Mouse (Mus musculus) liver, adult 2 months (tissue): ENCODE results near the gene Ppm1d. TPM values are rescaled to one million over a fixed set of nuclear protein-coding genes. Genes with fewer than 3 reads are reported as not detected.

ENCODE experiments used
- DNase-seq: peaks from one replicate; pipeline ENCODE4 v3.0.0-alpha.2; 2011; ENCODE audit warnings: low read depth, low spot score; ENCODE audit errors: extremely low read depth
- H3K27ac ChIP-seq: fragments of 200-500 bp; replicated peaks from 2 replicates; pipeline ENCODE4 v1.5.1; 2012; ENCODE audit warnings: low read depth, mild to moderate bottlenecking, control low read depth, inconsistent platforms, low read length; ENCODE audit not compliant: insufficient read depth
- H3K27me3 ChIP-seq: fragments of 200-500 bp; 2 replicates; pipeline ENCODE4 v1.6.1; 2012; ENCODE audit warnings: mild to moderate bottlenecking, moderate library complexity, low read length, inconsistent platforms; ENCODE audit not compliant: control insufficient read depth, insufficient read depth
- H3K36me3 ChIP-seq: fragments of 200-500 bp; 2 replicates; pipeline ENCODE4 v1.6.1; 2012; ENCODE audit warnings: low read length, inconsistent platforms; ENCODE audit not compliant: control insufficient read depth, insufficient read depth
- H3K4me1 ChIP-seq: fragments of 200-500 bp; 2 replicates; pipeline ENCODE4 v1.6.1; 2011; ENCODE audit warnings: low read length; ENCODE audit not compliant: control insufficient read depth, insufficient read depth
- H3K4me3 ChIP-seq: fragments of 200-500 bp; 2 replicates; pipeline ENCODE4 v1.5.1; 2011; ENCODE audit warnings: low read depth, mild to moderate bottlenecking, control low read depth, low read length, moderate library complexity; ENCODE audit not compliant: insufficient read depth
- H3K79me2 ChIP-seq: fragments of 200-500 bp; 2 replicates; pipeline ENCODE4 v1.6.1; 2012; ENCODE audit warnings: inconsistent platforms, mild to moderate bottlenecking, low read length, moderate library complexity; ENCODE audit not compliant: control insufficient read depth, insufficient read depth
- H3K9ac ChIP-seq: fragments of 200-500 bp; 2 replicates; pipeline ENCODE4 v1.6.1; 2012; ENCODE audit warnings: low read depth, mild to moderate bottlenecking, control low read depth, inconsistent platforms, low read length
- CTCF ChIP-seq: fragments of 200-500 bp; IDR thresholded peaks from 2 replicates; pipeline ENCODE4 v1.5.1; 2011; ENCODE audit warnings: low read depth, low read length, control low read depth
- POLR2A ChIP-seq: fragments of 200-500 bp; IDR thresholded peaks from 2 replicates; pipeline ENCODE4 v1.6.1; 2011; ENCODE audit warnings: low read length, control low read depth; ENCODE audit not compliant: insufficient read depth; ENCODE audit errors: extremely low read depth
- WGBS: fragments of 180-500 bp; shearing (Covaris S2); methylation state at CpG from one replicate; pipeline ENCODE4 v1.1.7; 2018; 5-methylcytosine and 5-hydroxymethylcytosine counted together
- polyA plus RNA-seq: library from polyadenylated mRNA; depleted of rRNA; stranded (reverse); fragments of >200 nt; gene quantifications from 2 replicates; pipeline ENCODE4 v1.2.3, GENCODE M21; 2012
- total RNA-seq: library from RNA; depleted of rRNA; stranded (reverse); fragments of >200 nt; gene quantifications from 2 replicates; pipeline ENCODE4 v1.2.3, GENCODE M21; 2014

The Ppm1d gene
- total and polyA plus RNA-seq, 2 experiments = 1.7 to 3.1 TPM

GRCm38 (mm10) chr11:85329167-85329894 is 18.3 kb downstream of the Ppm1d start:
- H3K27ac ChIP-seq = no peak overlapping the region
- no peaks in the 10 kb centered on the region for H3K4me1 ChIP-seq
- H3K9ac ChIP-seq = no peak overlapping the region
- 88% methylated on average over 7 of the region's 7 CpGs for WGBS
- no peak for TF ChIP-seq CTCF
- no peak for TF ChIP-seq POLR2A
- H3K27me3 ChIP-seq = no peaks in the 10 kb centered on the region
- peaks cover 8% of the 10 kb centered on the region; the same call in 1 of the 2 replicates for H3K36me3 ChIP-seq
- H3K79me2 ChIP-seq = peaks cover 4% of the 10 kb centered on the region; the same call in 1 of the 2 replicates
- no peak overlapping the region for H3K4me3 ChIP-seq
- no peak for DNase-seq

GRCm38 (mm10) chr11:85334778-85335177 is 23.7 kb downstream of the Ppm1d start:
- Histone ChIP-seq H3K27me3 (no peaks in the 10 kb centered on the region), H3K4me1 (no peaks in the 10 kb centered on the region), H3K36me3 (peaks cover 29% of the 10 kb centered on the region), H3K4me3 (no peak overlapping the region), H3K27ac (no peak overlapping the region), H3K9ac (no peak overlapping the region), H3K79me2 (no peaks in the 10 kb centered on the region)
- DNase-seq = peak; percentile 19
- 63% methylated on average over 4 of the region's 4 CpGs for WGBS
- TF ChIP-seq POLR2A (no peak), CTCF (peak; percentile 79)

- H3K4me1 ChIP-seq = no peaks in the 10 kb centered on the region
- TF ChIP-seq CTCF (no peak), POLR2A (no peak)
Observed at GRCm38 (mm10) chr11:85339173-85339831, 28.3 kb downstream of the Ppm1d start.

GRCm38 (mm10) chr11:85340070-85340616 is 29.1 kb downstream of the Ppm1d start:
- Histone ChIP-seq H3K27ac (no peak overlapping the region), H3K9ac (no peak overlapping the region), H3K36me3 (peaks cover 31% of the 10 kb centered on the region), H3K27me3 (no peaks in the 10 kb centered on the region), H3K4me1 (no peaks in the 10 kb centered on the region), H3K4me3 (no peak overlapping the region), H3K79me2 (no peaks in the 10 kb centered on the region; the same call in 1 of the 2 replicates)
- TF ChIP-seq CTCF (no peak), POLR2A (no peak)
- 93% methylated on average over 7 of the region's 7 CpGs for WGBS
- no peak for DNase-seq

More at GRCm38 (mm10) chr11:85339173-85339831, 28.3 kb downstream of the Ppm1d start:
- Histone ChIP-seq H3K9ac (no peak overlapping the region), H3K4me3 (no peak overlapping the region), H3K36me3 (peaks cover 31% of the 10 kb centered on the region), H3K27me3 (no peaks in the 10 kb centered on the region), H3K79me2 (no peaks in the 10 kb centered on the region; the same call in 1 of the 2 replicates), H3K27ac (no peak overlapping the region)
- 95% methylated on average over 6 of the region's 6 CpGs for WGBS
- no peak for DNase-seq

GRCm38 (mm10) chr11:85352539-85353380 is 41.7 kb downstream of the Ppm1d start, which contains the start of gene Bcas3:
Bcas3 (plus strand) TSS chr11:85353167.
- H3K4me1 ChIP-seq = peaks cover 2% of the 10 kb centered on the region; the same call in 1 of the 2 replicates
- no peaks in the 10 kb centered on the region; the same call in 1 of the 2 replicates for H3K36me3 ChIP-seq
- H3K27me3 ChIP-seq = no peaks in the 10 kb centered on the region
- DNase-seq = peak; percentile 93
- WGBS = under 1% methylated on average over 47 of the region's 47 CpGs
- H3K9ac ChIP-seq = peak within 1 kb of the TSS; percentile 76
- TF ChIP-seq CTCF = no peak
- TF ChIP-seq POLR2A = peak; percentile 92
- no peaks in the 10 kb centered on the region for H3K79me2 ChIP-seq
- H3K4me3 ChIP-seq = peak within 1 kb of the TSS; percentile 73
- H3K27ac ChIP-seq = peak within 1 kb of the TSS; percentile 92
